Mouse (Mus musculus): Measurements from ENCODE around the gene Dnajb2.
A peak's percentile ranks its signal among the peaks of the same experiment; 100 is the strongest.

Gene Dnajb2

GRCm38 (mm10) chr1:75253029-75253428 lies 16.8 kb downstream of the Dnajb2 start:
- no peak for DNase-seq

DNA sequence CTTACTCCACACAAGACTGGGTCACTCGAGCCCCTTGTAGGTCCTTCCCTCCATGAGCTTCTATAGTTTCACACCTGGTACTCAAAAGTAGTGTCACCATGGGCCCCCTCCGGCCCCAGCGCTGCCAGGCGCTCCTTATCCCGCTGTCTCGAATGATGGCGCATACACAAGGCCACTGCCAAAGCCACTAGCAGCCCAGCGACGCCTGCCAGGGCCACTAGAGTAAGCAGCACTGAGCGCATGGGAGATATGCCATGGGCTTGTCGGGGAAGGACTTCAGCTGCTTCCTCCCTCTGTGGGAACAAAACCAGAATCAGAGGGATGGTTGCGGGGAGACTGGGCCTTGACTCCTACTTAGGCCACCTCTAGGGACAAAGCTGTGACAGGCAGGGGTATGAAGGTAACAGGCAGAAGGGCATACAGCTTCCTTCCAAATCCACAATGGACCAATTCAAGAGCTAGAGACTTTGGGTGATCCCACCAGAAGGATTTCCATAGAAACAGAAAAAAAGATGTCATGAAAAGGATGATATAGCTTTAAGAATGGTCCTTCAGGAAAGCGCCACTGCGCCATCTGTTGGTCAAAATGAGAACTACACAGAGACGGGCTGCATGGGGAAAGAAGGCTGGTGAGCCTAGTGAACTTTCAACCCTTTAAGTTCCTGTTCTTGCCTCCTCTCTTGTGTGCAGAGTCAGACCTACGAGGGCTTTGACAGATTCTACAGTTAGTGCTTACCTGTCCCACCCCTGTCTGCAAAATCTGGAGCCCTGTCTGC lies 17.8 kb downstream of the Dnajb2 start:
- peak; percentile 92 for DNase-seq

DNA sequence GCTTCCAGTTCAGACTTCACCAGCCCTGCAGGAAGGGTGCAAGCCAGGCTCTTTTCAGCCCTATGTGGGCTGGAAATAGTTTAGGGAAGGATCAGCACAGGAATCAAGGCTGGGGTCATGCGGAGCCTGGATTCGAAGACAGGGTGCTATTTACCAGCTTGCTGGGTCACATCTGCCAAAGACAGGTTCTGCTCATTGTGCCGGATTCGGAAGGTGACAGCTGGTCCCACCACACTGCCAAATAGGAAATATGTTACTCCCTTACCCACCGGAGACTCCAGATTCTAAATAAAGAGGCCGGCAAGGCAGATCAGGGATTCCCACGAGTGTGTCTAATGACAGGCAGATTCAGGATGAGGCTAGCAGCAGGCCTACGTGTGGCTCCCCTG lies 18.4 kb downstream of the Dnajb2 start:
- DNase-seq = no peak

GRCm38 (mm10) chr1:75255516-75256046 lies 19.4 kb downstream of the Dnajb2 start:
- no peak for DNase-seq

DNA sequence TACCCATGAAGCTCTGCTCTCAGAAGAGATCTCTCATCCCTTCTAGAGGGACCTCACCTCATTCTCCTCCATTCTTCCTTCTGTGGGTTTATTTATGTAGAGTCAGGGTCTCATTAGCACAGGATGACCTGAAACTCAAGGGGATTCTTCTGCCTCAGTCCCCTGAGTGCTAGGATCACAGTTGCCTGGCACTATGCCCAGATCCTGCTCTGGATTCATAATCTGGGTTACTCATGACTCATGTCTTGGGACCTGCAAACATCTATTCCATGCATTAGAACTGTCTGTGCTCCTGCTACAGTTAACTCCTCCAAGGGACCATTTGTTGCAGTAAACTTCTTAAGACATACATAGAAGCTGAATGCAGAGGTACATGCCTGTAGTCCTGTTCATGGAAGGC lies 25.1 kb downstream of the Dnajb2 start:
- no peak for DNase-seq

- DNase-seq = peak; percentile 58
Measured at GRCm38 (mm10) chr1:75262969-75263951, 27.1 kb downstream of the Dnajb2 start.

- DNase-seq = peak; percentile 75
Measured at GRCm38 (mm10) chr1:75264091-75264880, 28.1 kb downstream of the Dnajb2 start, which contains the start of gene Ptprn. TSS of gene Ptprn (minus strand) at chr1:75264502.

DNA sequence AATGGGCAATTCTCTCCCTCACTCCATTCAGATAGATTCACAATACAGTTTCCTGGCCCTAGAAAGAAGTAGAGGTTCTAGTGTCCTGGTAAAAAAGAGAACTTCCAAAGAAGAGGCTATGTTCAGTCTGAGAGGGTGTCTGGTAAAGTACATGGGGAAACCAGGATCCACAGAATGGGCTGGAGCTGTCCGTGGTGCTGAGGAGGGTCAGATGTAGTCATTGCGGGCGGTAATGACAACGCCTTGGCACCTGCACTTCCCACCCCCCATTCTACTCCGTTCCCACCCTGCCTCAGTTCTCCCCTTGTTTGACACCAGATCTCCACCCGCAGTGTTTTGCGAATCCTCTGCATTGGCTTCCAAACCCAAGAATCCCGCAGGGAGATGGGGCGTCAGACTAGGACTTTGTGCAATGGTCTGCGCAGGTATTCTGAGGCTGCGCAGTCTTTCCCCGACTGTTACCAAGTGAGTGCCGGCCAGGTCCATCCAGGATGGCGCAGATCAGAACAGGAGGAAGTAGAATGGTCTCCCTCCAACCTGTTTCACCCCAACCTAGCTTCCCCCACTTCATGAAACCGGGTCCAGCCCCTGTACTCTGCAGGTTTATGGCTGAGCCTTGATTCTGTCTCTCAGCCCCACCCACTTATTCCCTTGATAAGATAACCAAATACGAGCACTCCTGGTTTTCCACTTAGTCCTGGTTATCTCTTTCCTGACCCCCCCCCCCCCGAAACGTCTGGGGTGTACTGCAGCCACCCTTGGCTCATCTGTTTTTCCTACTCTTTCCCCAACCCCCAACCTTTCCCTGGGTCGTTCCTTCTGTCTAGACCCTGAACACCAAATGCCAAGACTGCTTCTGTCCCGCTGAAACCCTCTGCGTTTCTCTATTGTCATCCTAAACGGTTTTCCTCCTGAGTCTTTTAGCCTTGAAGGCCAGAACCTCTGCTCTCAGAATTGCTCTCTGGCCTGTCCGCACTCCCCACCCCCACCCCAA lies 41.3 kb downstream of the Dnajb2 start:
- DNase-seq = no peak

DNA sequence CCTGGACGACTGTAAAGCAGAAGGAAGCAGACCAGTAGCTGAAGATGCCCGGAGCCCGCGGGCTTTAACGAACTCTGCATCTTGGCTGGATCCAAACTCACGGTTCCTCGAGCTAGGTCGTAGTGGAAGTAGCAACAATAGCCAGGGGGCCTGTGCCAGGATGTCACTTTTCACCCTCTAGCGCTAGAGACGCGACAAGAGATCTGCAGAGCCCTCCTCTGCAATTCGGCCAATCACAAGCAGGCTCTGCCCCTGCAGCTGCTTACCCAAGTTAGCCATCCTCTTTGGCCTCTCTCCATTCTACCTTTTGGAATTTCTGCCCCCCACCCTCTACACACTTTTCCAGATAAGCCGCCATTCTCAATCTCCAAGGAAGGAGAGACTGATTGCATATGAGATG lies 42.0 kb downstream of the Dnajb2 start, which contains the start of gene Resp18:
Gene Resp18 (minus strand): TSS at position 188 of the 400 bp plus-strand sequence.
- no peak for DNase-seq

DNA sequence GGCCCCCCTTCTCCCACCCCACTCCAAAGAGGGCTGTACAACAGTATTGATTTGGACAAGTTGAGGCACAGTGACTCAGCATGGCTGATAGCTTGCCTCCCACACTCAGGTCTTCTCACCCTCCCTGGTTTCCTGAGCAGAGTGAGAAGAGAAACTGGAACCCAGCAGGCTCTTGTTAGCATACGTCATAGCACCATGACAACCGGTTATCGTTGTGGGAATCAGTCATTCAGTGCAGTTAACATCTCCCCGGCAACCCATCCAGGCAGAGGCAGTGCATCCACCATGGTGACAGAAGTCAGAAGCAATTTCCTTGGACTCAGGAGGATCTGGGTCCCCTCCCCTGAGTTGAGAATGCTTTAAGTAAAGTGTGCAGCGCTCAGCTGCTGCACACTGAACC lies 46.8 kb downstream of the Dnajb2 start:
- DNase-seq = peak; percentile 20

DNA sequence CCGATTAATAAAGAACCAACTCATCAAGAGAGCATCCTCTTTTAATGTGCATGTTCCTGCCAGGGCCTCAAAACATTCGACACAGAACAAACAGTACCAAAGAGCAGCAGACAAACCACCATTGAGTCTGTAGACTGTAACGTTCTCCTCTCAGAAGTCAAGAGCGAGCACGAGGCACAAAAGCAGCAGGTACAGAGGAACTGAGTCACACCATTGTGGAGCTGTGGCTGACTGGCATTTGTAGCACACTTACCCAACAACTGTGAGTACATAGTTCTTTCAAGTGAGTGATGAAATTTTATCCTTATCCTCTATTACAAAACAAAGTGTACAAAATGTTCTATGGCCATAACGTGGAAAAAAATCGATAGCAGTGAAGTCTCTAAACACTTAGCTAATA lies 48.7 kb downstream of the Dnajb2 start:
- no peak for DNase-seq

DNA sequence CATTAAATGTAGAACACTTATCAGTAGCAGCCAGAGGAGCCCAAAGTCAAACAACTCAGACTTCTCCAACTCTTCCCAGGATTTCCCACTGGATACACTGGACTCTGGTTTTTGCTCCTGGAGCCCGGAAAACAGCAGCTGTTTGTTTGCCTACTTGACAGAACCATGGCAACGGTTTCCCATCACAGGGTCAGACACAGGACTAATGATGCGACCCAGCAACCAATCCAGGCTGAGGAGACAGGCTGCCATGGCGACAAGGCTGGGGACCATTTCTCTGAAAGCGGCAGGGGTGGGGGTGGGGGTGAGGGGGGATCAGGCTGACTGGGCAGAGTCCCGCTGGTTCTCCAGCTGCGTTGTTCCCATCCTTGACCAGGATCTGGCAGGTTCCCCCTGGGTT lies 53.2 kb downstream of the Dnajb2 start:
- peak; percentile 52 for DNase-seq

GRCm38 (mm10) chr1:75289888-75290431 lies 53.8 kb downstream of the Dnajb2 start:
- DNase-seq = no peak

DNA sequence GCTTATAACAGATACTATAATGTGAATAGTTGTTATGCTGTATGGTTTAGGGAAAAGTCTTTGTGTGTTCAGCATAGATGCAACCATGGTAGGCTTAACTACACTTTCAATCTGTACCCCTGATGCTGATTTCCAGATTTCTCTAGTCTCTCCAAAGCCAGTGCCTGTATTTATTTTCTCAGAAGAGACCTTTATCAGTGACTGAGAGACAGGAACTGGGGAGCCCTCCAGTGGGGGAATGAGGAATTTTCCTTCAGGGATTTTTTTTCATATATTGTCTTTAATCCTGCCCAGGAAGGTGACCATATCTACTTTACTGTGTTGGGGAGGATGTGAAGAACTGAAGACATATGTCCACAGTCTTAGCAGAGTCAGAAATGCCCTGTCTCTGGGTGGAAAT lies 54.4 kb downstream of the Dnajb2 start:
- DNase-seq = peak; percentile 53

GRCm38 (mm10) chr1:75291321-75291720 lies 55.1 kb downstream of the Dnajb2 start:
- no peak for DNase-seq

GRCm38 (mm10) chr1:75292476-75293330 lies 56.5 kb downstream of the Dnajb2 start:
- no peak for DNase-seq

GRCm38 (mm10) chr1:75293331-75293701 lies 57.1 kb downstream of the Dnajb2 start:
- DNase-seq = no peak

DNA sequence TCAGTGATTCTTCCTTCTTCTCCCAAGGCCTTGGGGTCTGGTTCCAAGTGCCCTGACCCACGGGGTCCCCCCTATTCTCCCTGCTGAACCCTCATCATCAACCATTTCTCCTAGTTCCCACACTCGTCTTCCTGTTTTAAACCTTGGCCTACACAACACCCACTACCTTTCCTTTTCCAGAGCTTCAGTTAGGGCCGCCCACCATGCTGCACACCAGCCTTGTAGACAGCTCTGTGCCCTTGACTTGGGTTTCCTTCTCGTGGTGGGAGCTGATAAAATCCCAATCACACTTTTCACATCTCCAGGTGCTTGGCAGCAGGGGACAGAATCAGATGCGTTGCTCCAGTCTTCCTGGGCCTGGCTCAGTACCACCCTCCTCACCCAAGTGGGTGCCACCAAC lies 58.1 kb downstream of the Dnajb2 start:
- no peak for DNase-seq
